Mouse (Mus musculus): ENCODE measurements around the gene Srebf2. TPM values are rescaled to one million over a fixed set of nuclear protein-coding genes. Genes with fewer than 3 reads are reported as not detected.
"Not testable (repeated sequence)": the region's sequence is repeated elsewhere in the genome, so short reads cannot be mapped to it uniquely, and the experiment has no call there.

Gene Srebf2
- total RNA-seq (2022): 100 to 1,000 TPM; 175 to 214 (median 189) TPM

DNA sequence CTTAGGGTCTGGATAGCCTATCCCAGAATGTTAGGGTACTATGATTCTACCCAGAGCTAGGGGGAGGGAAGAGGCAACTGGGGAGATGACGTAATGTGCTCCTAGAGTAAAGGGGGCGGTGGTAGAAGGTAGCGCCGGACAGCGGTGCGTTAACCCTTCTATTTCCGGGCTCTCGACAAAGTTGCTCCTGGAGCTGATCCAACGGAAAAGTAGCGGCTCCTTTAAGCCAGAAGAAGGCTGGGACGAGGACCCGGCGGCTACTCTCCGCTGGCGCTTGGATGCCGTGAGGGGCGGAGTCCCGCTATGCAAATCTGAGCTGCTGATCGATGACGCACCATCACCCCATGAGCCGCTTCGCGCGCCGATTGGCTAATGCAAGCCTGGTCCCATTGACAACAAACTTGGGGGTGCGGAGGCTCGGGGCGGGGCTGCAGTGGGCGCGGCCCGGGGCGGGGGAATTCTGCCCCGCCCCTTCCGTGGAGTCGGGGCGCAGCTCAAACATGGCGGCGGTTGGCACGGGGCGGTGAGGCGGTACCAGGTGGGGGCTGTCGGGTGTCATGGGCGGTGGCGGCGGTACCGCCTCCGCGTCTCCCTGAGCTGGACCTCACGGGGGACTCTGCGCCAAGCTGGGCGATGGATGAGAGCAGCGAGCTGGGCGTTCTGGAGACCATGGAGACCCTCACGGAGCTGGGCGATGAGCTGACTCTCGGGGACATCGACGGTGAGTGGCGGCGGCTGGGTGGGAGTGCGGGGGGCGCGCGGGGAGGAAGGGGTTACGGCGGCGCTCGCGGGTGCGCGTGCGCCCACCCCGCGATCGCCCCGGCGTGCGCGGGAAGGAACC lies at the start of gene Srebf2:
Gene Srebf2, plus strand, starts transcription at position 412 of the 841 bp plus-strand sequence.
- DNase-seq (ENCODE audit: low spot score in 2 of 2): peak; percentile 99

DNA sequence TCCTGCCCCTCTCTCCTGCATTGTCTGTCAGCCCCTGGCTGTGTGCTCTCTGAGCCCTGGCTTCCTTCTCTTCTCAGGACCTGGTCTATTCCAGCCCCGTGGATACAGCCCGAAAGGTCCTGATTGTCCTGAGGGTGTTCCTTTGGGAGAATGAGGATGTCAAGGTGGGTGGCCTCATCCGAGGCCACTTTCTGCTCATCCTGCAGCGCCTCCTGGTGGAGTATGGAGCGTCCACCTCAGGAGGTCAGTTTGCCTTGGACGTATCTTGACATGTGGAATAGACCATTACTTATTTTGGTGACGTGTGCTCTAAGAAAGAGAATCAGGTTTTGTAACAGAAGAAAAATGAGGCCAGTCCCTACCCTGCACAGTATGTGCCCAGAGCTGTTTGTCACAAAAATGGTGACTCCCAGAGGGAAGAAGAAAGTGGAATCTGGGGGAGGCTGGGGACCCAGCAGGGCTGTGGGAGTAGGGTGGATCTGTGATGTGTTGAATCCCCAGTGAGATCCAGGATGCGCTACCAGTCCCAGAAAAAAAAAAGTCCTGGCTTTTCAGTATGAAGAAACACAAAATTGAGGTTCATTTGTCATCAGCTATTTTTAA lies 39.9 kb upstream of the Srebf2 start:
- peak; percentile 50 to 57 for DNase-seq (ENCODE audit: low spot score in 2 of 2)

DNA sequence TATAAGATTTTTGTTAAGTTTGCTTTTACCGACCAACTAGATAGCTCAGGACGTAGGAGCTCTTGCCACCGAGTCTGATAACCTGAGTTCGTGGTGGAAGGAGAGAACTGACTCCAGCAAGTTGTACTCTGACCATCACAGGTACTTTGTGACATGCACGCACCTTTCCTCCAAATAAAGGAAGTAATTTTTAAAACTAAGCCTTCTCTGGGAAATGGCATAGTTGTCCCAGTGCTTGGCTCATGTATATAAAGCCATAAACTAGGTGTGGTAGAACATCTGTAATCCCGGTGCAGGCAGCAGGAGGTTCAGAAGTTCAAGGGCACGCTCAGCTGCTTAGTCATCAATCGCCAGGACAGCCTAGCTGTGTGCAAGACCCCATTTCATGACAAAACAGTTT lies 26.4 kb upstream of the Srebf2 start:
- DNase-seq (ENCODE audit: low spot score in 2 of 2): no peak

DNA sequence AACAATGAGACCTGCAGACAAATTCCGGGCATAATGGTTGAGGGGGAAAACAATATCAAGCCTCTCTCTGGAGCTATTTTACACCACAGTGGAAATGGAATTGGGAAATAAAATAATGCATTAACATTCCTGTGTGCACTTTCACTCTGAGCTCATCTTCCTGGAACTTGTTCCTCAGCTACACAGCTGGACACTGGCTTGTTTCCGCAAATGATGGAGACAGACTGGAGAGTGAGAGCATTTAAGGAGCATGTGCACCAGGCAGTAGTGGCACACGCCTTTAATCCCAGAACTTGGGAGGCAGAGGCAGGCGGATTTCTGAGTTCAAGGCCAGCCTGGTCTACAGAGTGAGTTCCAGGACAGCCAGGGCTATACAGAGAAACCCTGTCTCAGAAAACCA lies 20.3 kb upstream of the Srebf2 start:
- not testable (repeated sequence) for DNase-seq (ENCODE audit: low spot score in 2 of 2)

DNA sequence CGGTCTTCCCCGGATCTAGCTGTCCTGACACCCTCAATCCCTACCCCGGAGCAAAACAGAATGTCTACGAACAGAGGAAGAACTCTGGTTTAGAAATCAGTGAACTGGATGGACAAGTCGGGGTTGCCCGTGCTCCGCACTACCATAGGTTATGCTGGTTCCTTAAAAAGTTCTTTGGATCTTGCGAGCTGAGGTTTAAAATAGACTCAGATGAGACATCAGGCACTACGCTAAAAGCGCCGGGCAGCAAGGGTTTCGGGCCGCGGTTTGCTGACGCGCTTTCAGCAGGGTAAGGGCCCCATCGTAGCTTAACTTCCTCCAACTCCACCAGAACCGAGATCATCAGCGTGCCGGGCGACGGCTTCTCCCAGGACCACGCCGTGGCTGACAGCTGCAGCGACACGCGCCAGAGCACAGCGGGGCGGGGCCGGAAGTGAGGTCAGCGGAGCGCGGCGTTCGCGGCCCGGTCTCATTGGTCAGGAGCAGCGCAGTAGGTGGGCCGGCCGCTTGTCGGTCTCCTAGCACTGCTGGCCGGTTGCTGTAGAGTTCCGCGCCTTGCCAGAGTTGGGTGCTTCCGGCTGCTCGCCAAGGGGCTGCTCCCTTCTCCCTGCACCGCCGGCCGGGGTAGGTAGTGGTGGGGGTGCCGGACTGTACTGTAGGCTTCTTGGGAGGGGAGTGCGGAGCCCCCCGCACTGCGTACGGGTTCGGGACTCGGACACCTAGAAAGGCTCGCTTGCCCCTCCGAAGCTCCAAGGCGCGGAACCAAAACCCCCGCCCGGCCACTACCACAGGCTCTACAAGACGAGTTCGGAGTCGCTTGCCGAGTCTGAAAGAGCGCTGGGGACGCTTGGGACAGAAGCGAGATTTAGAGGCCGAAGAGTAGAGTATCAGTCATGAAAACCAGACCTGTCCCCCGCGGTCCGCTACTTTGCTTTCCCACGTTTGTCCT lies 19.3 kb upstream of the Srebf2 start, which contains the start of gene Ccdc134:
Gene Ccdc134, plus strand, starts transcription at position 497 of the 949 bp plus-strand sequence.
- peak; percentile 92 to 96 for DNase-seq (ENCODE audit: low spot score in 2 of 2)

DNA sequence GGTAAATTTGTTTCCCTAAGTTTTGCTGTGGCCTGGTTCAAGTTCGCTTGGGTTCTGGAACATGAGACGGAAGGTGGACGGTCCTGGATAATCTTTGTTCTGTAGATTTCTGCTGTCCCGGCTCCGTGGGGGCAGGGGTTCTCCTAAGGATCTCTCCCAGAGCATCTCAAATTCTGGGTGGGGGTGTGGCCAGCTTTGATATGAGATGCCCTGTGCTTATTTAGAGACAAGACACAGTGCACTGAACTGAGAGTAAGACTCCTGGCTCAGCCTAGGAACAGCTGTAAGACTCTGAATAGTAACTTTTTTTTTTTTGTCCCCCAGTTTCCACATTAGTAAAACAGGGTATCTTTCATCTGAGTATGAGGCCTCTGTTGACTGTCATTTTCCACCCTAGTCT lies 18.6 kb upstream of the Srebf2 start:
- DNase-seq (ENCODE audit: low spot score in 2 of 2): no peak

DNA sequence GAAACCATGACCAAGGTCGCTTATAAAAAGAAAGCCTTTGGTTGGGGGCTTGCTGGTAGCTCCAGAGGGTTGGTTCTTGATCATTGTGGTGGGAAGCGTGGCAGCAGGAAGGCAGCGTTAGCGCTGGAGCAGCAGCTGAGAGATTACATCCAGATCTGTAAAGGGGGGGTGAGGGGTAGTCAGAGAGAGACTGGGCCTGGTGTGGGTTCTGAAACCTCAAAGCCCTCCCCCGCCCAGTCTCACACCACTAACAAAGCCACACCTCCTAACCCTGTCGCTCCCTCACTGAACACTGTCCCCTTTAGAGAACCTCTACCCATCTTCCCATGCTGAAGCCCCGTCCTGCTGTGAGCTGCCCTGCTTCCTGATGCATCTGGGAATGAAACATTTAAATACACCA lies 16.4 kb upstream of the Srebf2 start:
- DNase-seq (ENCODE audit: low spot score in 2 of 2): no peak

DNA sequence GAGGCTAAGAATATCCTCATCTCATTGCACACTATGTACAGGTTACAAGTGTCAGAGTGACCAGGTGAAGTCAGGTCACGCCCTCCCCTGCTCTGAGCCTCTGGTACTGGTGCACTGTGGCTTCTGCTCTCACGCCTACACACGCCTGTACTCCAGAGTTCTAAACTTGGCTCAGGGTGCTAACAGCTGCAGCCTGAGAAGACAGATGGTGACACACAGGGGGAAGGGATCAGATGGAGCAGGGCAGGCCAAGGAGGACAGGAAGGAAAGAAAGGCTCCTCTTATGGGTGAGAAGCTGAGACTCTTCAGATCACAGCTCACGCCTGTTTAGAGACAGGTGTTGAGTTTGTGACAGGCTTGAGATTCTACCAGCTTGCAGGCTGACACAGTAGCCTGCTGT lies 11.6 kb upstream of the Srebf2 start:
- DNase-seq (ENCODE audit: low spot score in 2 of 2): peak in 1 of 2 experiments; percentile 56

DNA sequence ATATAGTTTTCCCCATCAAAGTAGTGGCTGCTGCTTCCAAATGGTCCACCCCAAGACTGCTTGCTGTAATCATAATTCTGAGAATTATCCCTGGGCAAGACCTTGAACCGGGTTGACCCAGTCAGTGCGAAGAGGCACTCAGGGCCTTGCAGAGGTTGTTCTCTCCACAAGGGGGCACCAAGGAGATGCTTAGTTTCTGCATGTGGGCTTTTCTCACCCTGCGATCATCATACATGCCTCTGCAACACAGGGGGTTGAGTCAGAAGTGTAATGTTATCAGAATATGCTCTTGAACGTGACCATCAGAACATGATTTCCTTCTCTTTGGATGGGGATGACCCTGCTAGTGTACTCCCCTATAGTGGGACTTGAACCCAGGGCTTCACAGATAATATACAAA lies 8.4 kb upstream of the Srebf2 start:
- peak in 1 of 2 experiments; percentile 62 for DNase-seq (ENCODE audit: low spot score in 2 of 2)

DNA sequence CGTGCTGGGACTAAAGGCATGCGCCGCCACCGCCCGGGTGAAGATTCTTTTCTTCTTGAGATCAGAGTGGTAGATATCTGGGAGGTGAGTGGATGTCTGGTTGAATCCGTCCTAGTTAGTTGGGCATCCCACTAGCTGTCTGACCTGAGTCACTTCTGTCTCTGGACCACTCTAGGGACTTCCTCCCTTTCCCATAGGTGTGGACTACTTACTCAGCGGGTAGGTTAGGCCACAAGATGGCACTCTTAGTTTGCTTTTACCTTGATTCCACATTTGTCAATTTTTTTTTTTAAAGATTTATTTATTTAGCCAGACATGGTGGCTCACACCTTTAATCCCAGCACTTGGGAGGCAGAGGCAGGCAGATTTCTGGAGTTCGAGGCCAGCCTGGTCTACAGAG lies 7.8 kb upstream of the Srebf2 start:
- no peak for DNase-seq (ENCODE audit: low spot score in 2 of 2)

DNA sequence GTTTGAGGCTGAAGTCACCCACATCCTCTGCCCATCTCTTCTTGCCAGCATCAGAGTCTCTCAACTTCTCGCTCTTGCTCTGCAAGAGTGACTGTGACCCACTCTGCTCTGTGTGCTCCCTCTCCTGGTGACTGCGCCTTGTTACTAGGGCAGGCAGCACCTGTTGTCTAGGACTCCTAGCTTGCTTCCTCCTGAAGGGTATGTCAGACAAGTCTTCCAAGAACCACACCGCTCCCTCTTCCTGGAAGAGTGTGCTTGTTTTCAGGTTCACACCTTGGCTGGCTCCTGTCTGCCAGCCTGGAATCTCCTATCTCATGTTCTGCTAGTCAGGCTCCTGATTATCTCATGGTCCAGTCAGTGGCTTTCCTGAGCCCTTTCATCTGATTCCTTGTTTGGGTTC lies 6.6 kb upstream of the Srebf2 start:
- DNase-seq (ENCODE audit: low spot score in 2 of 2): no peak

DNA sequence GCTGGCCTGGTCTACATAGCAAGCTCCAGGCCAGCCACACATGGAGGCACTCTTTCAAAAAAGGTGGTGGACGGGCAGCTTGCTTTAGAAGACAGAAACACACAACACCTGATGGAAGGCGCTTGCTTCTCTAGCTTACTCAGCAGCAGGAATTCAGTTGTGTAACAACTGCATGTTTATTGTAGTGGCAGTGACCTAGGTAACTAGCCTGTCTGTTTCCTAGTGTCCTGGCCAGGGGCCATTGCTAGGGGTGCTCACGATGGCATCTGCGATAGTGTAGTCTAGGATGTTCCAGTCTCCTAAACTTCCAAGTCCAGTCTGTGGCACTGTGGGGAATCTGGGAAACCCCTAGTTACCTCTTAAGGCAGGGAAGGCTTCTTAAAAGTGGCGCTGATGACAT lies 2.8 kb upstream of the Srebf2 start:
- no peak for DNase-seq (ENCODE audit: low spot score in 2 of 2)

DNA sequence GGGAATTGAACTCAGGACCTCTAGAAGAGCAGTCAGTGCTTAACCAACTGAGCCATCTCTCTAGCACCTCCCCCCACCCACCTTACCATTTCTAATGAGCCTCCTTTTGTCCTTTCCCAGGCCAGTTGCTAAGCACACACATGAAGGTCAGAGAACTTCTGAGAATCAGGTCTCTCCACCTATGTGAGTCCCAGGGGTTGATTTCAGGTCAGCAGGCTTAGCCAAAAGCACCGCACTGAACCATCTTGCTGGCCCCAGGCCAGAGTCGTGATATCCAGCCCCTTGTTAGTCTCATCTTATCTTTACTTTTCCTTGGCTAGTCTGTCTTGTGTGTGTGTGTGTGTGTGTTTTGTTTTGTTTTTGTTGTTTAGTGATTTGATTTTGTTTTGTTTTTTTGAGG lies 1.6 kb upstream of the Srebf2 start:
- no peak for DNase-seq (ENCODE audit: low spot score in 2 of 2)

DNA sequence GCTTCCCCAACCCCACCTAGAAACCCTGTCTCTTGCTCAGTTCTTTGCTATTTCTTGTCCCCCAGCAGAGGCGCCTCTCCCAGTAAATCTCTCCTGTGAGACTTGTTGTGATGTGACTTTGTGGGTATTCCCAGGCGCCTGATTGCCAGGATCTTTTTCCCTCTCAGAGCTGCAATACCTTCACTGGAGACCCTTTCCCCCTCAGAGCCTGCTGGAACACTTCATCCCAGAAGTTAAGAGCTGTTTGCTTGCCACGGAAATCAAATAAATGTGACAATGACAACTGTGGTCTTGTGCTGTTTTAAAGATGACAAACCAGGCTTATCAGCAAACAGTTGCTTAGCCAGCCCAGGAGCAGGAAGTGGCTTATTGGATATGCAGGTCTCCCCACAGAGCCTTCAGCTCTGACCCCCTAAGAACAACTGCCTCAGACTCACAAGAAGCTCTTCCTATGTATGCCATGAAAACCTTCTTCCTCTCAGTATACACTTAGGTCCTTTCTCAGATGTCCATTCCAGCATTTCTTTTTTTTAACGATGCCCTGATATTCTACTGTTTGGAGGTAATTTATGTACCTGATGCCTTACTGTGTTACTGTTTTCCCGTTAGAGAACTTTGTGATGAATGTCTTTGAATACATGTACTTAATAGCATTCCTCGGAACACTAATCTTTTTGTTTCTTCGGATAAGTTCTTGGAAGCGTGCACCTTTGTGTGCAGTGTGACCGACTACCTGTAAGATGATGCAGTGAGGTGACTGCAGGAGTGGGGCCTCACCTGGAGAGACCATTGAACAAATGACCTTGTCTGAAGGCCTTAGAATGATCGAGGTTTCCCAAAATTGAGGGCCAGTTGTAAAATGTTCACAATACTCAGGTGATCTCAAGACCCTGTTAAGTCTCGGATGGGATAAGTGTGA lies 871 bp upstream of the Srebf2 start:
- DNase-seq (ENCODE audit: low spot score in 2 of 2): no peak

DNA sequence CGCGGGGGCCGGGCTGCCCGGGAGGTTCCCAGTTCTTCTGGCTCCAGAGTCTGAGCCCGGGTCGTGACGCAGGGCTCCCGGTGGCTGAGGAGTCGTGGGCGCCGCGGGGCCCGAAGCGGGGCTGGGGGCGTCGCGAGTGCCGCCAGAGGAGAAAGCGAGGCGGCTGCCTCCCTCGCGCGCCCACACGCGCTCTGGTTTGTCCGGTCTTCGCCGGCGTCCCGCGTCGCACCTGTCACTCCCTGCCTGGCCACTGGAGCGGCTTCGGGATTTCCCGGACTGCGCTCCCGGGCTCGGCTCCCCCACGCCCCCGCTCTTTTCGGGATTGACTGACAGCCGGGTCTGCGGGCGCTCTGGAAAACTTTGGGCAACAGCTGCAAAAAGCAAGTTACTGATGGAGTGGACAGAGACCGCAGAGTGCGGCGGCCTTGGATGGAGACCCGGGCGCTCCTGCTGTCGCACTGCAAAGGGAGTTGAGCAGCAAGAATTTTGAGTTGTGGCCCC lies 680 bp downstream of the Srebf2 start:
- DNase-seq (ENCODE audit: low spot score in 2 of 2): peak; percentile 37 to 55

DNA sequence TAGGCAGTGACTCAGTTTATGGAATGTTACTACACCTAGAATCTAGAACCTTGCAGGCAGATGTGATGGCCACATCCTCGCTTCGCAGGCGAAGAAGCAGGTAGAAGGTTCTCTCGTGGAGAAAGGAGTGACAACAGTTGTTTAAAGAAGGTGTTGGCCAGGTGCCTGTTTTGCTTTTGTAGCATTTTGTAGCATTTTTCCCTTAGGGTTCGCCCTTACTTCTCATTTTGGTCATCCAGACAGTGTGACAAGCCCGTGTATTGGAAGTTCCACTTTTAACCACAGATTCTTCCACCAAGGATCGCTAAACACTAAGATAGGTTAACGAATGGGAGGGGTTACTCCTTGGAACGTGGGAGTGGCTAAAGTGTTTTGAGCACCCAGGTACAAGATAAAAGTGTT lies 1.5 kb downstream of the Srebf2 start:
- no peak for DNase-seq (ENCODE audit: low spot score in 2 of 2)

DNA sequence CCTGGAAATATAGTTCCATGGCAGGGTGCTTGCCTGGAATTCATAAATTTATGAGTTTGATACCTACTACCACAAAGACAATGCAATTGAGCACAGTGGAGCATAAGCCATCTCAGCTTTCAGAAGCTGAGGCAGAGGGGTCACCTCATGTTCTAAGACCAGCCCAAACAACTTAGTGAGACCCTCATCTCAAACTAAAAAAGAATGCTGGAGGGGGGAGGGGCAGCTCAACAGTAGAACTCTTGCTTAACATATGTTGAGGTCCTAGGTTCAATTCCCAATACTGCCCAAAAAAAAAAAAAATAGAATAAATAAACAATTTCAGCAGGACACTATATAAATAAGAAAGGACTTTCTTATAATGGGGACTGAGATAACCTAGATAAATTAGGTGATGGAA lies 3.1 kb downstream of the Srebf2 start:
- DNase-seq (ENCODE audit: low spot score in 2 of 2): no peak

DNA sequence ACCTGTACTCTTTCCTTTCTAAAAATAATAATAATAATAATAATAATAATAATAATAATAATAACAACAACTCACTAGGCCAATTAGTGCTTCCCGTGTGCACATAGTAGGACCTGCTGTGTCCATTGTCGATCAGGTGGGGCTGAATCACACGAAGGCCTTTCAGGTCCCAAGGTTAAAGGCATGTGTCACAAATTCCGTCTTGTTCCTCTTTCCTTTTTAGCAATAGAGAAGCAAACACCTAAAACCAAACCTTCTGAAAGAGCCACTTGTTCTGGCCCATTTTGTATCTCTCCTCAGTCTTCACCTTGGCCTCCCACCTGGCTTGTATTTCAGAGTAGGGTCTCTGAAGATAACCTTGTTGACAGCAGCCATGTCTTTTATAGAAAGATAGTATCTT lies 4.2 kb downstream of the Srebf2 start:
- no peak for DNase-seq (ENCODE audit: low spot score in 2 of 2)

DNA sequence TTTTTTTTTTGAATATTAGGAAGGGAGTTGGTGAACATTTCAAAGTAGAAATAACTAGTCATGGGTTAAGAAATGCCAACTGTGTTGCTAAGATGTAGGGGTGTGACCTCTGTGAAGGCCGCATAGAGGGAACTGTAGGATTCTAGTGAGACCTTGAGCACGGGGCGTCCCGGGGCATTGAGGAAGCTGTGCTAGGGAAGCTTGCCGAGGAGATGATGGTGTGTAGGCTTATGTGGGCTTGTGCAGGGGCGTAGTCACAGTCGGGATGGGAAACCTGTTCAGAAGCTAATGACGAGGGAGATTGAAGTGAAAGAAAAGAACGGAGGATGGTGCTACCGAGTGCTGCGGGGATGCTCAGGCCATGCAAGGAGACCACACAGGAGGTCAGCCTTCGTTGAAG lies 5.0 kb downstream of the Srebf2 start:
- DNase-seq (ENCODE audit: low spot score in 2 of 2): no peak

DNA sequence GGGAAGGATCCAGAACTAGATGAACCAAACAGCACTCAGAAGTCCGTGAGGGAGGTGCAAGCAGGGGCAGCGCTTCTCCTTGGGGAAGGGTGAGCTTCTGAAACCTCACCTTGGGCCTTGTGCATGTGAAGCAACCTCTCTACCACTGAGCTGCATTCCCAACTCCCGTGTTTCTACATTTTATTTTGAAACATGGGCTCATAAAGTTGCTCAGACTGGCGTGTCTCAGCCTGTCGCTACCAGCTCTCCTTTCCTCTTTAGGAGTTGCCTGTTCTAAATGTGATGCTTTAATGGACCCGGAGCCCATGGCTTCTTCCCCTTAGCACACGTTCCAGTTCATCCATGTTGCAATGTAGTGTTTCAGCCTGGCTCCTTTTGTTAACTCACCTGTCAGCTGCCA lies 5.5 kb downstream of the Srebf2 start:
- no peak for DNase-seq (ENCODE audit: low spot score in 2 of 2)

DNA sequence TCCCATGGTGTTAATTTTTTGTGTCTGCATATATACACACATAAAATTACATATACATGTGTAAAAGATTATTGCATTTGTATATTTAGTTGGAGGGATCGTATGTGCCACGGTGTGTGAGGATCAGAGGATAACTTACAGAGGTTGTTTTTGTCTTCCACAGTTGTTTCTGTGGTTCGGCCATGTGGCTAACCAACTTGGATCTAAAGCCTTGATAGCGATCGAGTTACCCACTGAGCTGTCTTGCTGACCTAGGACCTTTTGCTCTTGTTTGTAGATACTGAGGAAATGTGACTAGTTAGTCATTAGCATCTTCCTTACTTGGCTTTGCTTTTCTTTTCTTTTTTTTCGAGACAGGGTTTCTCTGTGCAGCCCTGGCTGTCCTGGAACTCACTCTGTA lies 9.3 kb downstream of the Srebf2 start:
- DNase-seq (ENCODE audit: low spot score in 2 of 2): no peak
